Mouse (Mus musculus) megakaryocyte, adult 5-6 weeks (primary cell): Measurements from ENCODE around the gene Fmnl1. TPM values are rescaled to one million over a fixed set of nuclear protein-coding genes. Genes with fewer than 3 reads are reported as not detected.
"Not testable (repeated sequence)": the region's sequence is repeated elsewhere in the genome, so short reads cannot be mapped to it uniquely, and the experiment has no call there.

ENCODE experiments used
- ATAC-seq: 2 replicates; pipeline ENCODE4 v1.8.0; 2016; ENCODE audit warnings: mild to moderate bottlenecking, inconsistent platforms; ENCODE audit not compliant: poor library complexity, severe bottlenecking
- total RNA-seq, 2 experiments: library from RNA; stranded (forward) in 1 of 2; stranded (reverse) in 1 of 2; fragments of 153-499, 151-499 nt in 1 of 2; fragments of 221-1000, 200-1000 nt in 1 of 2; gene quantifications; 2 replicates each; pipeline versions ENCODE4 v1.2.3 to v1.2.4; 2015 to 2017

The Fmnl1 gene
- total RNA-seq, 2 experiments from 2014 or later = 126 to 387 TPM

DNA sequence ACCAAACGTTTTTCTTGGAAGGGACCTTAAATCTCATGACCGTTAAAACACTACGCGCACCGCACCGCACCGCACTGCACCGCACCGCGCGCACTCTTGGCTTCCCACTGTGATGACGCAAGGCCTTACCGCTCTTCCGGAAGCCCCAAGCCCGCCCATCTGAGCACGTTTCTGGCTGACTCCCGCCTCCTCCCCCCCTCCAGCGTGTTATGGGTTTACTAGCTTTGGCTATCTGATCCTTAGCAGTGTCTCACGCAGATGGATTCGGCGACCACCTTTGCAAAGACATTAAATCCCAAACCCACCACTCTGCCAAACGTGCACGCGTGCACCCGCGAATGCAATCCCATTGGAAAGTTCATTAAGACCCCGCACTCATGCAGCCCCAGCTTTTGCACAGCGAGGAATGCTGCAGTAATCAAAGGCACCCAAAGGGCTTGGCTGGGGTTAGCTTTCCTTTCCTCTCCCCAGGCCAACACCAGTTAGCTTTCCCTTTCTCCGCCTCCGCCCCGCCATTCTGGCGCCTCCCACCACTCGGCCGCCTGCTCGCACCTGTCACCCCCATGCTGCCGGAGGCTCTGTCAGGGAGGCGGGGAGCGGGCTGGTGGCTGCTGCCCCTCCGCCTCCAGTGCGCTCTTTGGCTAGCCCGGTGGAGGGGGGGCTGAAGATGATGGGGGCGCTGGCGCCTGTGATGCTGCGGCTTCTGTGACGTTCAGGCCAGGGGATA, 47.0 kb downstream of the Fmnl1 start, which contains the start of gene Spata32:
Spata32 (minus strand) TSS at position 643 of the 727 bp plus-strand sequence.
- peak; percentile 90 for ATAC-seq

DNA sequence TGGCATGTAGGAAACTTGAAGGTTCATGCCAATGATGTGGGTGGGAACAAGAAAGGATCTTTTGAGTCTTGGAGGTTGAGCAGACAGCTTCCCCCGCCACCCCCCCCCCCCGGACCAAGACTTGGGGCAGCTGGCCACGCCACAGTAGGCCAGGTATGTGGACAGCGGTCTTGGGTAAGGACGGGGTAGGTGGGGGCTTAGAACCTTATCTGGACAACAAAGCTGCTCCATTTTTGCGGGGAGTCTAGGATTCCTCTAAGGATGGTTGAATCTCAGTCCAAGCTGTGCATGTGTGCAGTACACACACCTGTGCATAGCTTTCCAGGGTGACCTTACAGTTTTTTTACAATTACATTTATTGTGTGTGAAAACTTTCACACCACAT, 47.6 kb downstream of the Fmnl1 start:
- no peak for ATAC-seq

DNA sequence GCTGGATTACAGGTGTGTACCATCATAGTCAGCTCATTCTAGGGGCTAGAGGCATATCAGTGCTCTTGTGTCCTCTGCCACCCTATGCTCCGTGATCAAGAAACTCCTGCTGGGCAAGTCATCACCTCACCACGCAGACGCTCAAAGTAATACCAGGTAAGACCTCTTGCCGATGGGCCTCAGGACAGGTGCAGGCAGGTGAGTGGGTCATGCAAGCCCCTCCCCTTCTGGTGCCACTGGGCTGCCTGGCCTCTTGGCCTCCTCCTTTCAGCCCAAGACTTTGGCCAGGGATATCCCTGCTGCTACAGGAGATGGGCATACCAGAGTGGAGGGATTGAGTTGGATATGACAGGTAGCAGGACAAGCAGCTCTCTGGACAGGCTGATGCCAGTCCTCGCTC, 48.4 kb downstream of the Fmnl1 start:
- ATAC-seq = no peak

DNA sequence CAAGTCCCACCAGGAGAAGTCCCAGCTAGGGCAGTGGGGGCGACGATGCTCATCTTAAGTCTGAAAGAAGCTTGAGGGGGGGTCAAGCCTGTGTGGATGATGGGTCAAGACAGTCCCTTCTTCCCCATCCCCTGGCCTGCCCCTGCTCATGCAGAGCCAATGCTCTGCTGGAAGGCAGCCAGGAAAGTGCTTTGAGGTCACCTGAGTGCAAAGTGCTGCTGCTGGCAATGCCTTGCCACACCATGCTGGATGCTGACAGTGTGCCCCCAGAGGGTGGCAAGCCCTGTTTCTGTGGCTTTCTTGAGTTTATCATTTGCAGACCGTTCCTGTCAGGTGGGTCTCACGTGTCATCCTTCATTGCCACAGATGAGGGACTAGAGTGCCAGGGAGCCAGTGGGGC, 49.1 kb downstream of the Fmnl1 start:
- ATAC-seq = no peak

DNA sequence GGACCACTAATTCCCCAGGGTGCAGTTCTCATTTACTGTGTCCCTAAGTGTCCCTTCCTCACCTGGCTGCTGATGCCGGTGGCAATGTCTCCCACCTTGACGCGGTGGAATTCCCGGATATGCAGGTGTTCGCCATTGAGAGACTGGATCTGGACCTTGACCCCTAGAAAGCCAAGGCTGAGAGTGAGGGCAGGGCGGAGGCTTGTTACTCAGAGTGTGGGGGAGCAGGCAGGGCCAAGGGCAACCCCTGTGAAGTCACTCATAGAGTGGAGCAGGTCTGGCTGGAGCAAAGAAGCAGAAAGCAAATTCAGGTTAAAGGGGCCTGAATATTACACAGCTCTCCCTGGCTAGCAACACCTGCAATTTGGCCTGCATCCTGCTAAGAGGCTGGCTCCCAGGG, 50.5 kb downstream of the Fmnl1 start:
- ATAC-seq = no peak

DNA sequence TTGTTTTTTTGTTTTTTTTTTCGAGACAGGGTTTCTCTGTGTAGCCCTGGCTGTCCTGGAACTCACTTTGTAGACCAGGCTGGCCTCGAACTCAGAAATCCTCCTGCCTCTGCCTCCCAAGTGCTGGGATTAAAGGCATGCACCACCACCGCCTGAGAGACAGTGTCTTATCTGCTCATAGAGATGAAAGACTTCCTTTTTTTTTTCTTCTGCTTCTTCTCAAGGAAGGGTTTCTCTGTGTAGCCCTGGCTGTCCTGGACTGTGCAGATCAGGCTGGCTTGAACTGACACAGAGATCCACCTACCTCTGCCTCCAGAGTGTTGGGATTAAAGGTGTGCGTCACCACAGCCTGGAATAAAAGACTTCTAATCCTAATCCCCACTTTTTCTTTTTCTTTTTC, 51.8 kb downstream of the Fmnl1 start:
- not testable (repeated sequence) for ATAC-seq

DNA sequence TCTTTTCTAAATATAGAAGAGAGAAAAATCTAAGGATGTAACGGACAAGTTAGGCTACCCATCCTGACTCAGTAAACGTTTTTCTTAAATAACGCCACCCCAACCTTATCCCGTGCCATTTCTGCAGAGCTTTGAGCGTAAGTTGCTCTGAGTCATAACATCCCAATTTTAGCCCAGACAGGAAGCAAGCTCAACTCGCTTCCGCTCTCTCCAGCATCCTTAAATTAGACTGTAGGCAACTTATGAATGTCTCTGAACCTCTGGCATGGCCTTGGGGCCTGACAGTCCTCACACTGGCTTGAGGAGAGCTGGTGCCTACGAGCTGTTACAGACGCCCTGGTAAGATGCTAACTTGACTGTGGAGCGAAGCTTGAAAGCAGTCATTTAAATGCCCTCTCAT, 52.5 kb downstream of the Fmnl1 start:
- peak; percentile 29; the same call in 1 of the 2 replicates for ATAC-seq

DNA sequence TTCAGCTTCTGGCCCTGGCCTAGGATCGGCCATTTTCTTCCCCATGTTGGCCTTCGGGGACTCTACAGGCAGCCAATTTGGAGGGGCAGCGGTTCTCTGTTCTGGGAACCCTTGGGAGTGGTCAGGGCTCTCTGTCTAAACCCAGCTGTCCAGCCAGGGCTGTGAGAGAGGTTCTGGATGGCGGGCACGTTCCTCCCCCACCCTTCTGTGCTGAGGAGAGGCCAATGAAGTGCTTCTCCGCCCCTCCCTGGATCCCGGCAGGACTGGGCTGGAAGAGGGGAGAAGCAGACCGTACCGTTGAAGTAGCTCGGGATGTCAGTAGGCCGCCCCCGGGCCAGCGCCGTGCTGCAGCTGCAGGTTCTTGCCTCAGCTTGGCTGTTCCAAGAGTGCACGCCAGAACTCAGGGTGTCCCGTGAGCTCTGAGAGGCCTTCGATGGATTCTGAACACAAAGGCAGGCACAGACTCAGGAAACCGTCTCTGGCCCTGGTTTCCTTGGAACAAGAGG, 53.1 kb downstream of the Fmnl1 start:
- no peak for ATAC-seq

DNA sequence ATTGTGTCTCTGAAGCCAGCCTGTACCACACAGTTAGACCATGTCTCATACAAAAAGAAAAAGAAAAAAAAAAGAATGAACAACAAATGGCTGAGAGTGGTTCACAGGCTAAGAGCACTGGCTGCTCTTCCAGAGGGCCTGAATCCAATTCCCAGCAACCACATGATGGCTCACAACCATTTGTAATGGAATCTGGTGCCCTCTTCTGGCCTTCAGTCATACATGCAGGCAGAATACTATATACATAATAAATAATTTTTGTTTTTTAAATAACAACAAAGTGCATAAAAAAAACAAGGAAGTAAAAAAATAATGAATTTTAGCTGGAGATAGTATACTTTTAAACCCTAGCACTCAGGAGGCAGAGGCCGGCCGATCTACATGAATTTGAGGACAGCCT, 58.7 kb downstream of the Fmnl1 start:
- ATAC-seq = no peak

DNA sequence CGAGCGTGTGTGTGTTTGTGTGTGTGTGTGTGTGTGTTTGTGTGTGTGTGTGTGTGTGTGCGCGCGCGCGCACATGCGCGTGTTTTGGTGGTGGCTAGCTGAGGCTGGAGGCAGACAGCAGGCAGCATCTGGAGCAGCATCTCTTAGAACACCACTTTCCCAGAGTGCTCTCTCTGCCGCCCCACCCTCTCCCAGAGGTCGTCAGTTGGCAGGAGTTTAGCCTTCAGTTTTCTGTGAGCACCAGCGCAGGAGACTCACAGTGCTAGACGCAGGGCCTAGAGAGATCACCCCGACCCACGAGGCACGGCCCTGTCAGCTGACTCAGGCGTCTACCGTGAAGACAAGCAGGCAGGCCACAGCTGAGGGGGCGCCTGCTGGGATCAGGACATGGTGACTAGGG, 59.7 kb downstream of the Fmnl1 start:
- no peak for ATAC-seq

DNA sequence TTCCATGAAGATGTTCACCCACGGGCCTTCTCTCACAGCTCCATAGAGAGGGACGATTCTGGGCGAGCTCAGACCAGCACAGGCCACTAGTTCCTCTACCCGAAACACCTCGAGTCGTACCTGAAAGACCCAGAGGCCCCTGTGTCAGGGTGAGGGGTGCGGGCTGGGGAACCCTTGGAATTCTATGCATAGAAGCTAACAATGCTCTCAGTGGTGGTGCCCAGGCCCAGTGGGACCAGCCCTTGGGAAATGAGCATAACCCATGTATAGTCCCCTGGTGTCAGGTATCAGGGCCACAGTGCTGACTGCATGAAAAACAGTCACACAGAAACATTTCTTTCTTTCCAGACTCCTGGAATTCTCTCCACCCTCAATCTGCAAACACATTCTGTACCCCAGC, 60.5 kb downstream of the Fmnl1 start:
- ATAC-seq = no peak

DNA sequence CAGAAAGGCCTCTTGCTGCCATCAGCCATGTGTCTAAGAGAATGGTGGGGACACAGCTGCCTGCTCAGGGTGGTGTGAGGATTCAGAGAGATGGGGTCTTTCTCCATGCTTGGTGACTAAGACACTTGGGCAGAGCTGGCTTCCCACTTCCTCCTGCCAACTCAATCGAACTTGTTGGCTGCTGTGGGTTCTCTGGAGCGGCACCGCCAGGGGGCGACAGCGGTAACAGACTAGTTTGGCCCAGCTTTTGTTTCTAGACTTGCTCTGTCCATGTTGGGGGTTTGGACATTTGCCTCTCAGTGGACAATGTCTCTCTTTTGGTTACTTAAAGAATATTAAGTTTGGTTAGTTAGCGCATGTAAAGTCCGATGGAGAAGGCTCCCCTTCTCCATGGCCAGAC, 62.1 kb downstream of the Fmnl1 start:
- ATAC-seq = peak; percentile 98

DNA sequence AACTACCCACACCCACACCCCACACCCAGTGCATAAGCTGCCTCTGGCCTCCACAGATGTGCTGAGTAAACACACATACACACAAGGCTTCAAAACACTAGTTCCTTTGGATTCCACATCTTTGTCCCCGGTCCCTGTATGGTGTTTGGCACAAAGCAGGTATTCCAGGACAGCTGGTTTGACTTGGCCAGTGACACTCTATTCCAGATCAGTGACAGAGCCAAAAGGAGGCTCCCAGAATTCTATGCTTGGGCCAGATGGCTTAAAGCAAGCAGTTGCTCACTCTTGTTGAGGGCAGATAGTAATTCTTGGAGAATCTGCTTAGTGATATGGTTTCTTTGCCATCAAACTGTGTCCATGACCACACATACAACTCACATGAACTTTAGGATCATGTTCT, 63.5 kb downstream of the Fmnl1 start:
- no peak for ATAC-seq

DNA sequence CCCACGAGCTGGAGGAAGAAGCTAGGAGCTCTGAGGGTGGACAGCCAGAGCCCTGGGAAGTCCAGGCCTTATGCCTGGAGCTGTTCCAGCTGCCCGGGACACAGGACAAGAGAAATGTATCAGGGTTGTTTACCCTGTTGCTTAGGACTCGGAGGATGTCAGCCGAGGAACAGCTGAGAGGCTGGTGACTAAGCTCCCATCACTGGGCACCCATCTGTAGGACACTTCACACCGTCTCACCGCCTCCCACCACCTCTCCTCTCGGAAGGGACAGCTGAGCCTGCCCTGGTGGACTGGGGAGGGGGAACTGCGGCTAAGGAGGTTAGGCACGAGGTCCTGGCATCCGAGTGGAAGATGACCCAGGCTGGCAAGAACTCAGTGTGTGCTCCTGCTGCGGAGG, 64.8 kb downstream of the Fmnl1 start:
- ATAC-seq = no peak

DNA sequence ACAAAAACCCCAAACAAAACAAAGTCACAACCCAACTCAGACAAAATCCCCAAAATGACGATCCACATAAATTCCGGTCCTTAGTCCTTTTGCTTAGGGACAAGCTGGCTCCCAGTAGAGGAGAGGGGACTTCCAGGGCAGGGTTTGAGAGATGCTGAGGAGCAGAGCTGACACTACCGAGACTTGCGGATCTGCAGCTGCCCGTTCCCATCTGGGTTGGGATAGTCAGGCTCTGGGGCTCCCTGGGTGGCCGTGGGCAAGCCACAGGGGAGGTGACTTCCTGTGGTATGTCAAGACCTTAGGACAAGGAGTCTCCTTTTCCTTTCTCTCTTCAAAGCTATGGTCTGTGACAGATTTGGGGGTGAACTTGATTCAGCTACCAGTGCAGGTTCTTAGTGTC, 65.5 kb downstream of the Fmnl1 start:
- ATAC-seq = no peak

DNA sequence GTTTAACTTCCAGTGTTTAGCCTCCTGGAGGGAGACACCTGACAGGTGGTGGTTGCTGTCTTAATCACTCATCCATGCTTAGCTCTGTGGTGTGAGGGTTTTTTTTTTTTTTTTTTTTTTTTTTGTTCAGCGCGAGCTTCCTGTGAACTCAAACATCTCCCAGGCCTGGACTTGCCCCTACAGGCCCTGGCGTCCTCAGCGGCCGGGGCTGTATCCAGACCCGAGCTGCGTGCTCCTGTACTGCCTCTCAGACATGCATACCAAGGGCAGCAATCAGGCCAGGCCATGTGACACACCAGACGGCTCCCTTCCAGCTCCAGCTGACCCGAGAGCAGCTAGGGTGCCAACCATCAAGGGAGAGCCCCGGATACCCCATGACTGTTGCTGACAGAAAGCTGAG, 66.0 kb downstream of the Fmnl1 start:
- no peak for ATAC-seq

DNA sequence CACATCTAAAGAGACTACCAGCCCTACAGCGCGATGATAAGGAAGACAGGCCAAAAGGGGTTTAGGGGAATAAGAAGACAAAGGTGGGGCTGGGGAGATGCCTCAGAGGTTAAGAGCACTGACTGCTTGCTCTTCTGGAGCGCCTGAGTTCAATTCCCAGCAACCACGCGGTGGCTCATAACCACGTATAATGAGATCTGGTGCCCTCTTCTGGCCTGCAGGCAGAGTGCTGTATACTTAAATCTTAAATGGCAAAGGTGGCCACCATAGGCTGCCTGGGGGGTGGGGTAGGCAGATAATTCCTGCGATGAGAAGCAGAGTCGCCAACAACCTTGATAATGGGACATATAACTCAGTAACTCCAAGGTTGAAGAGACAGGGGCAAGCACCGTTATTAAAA, 66.8 kb downstream of the Fmnl1 start:
- ATAC-seq = no peak

DNA sequence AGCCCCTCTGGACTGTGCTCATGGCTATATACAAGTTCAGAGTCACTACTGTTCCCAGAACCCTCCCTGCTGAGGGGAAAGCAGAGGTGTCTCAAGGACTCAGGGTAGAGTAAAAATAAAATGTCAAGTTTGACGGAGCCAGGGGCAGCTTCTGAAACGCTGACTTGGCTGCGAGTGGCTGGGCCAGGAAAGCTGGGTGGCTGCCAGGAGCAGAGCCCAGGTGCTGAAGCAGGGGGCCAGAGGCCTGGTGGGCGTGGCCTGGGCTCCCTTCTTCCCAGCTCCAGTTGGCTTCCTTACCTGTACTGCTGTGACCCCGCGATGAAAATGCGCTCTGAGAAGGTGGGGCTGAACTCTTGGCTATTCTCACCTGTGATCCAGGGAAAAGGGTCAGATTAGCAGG, 69.8 kb downstream of the Fmnl1 start:
- ATAC-seq = no peak

DNA sequence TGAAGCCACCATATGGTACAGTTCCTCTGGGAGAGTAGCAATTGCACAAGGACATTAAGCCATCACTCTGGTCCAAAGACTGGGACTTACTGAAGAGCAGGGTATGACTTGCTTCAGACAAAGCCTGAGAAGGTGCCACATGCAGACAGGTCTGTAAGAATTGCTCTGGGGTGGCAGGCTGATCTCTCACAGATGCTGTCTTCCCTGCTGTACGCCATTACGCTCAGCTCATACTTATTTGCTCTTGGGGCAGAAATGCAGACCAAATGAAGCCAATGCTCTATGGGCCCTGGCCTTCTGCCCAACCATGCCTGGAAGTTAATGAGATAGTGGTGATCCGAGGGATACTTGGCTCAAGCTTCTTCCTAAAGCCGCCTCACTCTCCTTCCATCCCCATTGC, 73.9 kb downstream of the Fmnl1 start:
- no peak for ATAC-seq

DNA sequence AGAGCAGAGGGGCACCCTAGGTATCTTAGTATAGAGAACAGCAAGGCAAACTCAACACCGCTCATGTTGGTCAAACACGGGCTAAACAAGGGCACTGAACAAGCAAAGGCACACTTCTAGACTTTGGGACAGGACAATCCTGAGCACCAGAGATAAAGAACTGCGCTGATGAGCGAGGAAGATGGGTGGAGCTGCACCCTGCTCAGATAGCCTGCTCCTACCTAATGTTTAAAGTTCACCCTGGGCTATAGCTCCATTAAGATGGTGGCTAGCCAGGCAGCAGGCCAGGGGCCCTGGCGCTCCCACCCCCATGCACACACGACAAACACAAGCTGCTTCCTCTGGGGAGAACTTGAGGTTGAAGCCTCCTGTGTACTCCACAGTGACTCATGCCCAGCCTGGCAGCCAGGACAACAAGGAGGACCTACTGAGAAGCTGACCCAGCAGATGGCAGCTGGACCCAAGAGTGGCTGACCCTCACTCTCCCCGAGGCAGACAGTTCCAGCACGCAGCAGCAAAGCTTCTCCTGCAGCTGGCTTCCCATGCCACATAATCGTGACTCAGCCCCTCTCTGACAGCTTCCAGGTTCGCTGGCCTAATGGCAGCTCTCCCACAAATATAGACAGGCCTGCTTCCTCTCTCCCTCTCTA, 75.3 kb downstream of the Fmnl1 start:
- ATAC-seq = peak; percentile 22; the same call in 1 of the 2 replicates

DNA sequence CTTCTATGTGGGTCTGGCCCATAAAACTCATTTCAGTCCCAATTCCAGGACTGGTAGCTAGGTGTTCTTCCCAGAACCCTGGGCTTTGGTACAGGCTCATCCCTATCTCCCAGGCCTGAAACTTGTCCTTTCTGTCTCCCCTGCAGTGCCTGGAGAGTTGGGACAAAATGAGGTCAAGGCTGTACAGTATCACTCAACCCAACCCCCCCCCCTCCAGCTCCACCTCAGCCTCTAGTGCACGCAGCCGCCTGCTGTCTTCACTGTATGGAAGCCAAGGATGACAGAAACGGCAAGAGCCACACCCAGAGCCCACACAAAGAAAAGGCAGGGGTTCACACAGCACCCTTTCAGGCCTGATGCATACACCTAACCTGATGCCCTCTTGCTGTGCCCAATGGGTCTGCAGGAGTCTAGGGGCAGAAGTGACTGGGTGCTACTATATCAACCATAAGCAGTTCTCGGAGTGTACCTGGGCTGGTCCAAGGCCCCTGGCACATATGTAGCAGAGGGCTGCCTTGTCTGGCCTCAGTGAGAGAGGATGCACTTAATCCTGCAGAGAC, 75.9 kb downstream of the Fmnl1 start:
- ATAC-seq = no peak

DNA sequence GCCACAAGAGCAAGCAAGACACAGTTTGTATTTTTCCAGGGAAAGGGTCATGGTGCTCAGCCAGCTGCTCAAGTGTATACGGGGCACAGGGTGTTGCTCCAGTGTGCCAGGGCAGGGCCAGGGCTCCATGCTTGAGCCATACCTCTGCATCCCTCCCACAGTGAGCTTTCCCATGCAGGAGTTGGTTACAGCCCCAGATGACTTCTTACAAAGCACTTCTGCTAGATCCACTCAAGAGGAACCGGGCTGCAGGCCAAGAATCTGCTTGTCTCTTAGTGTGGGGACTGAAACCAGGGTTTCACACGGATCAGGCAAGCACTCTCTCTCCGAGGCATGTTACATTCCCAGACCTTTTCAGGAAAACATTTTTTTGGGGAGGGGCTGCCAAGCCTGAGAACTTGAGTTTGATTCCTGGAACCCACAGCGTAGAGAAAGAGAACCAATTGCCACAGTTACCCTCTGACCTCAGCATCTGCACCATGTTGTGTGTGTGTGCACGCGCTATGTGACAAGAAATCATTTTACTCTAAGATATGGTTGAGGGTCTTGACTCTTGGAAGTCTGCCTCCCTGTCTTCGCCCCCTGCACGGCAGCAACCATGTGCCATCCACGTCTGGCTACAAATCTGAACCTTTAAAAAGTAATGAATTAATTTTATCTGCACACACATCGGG, 76.7 kb downstream of the Fmnl1 start:
- ATAC-seq = no peak
